Mouse (Mus musculus) liver, postnatal 0 days (tissue): ENCODE measurements around the gene Grm5.

Experiments used
- CTCF ChIP-seq: sonication (generic); IDR thresholded peaks from 2 replicates; pipeline ENCODE4 v1.5.1; 2016; ENCODE audit warnings: antibody characterized with exemption, low read depth
- EP300 ChIP-seq: IDR thresholded peaks from 2 replicates; pipeline ENCODE4 v1.6.1; 2016; ENCODE audit warnings: antibody characterized with exemption, low read depth, mild to moderate bottlenecking

- no peak for TF ChIP-seq CTCF
- no peak for TF ChIP-seq EP300
Measured at GRCm38 (mm10) chr7:87586271-87586937, 2.4 kb downstream of the Grm5 start.
